ENCODE assay signal across 9 mouse cellular contexts in genomic region chr8:119635378-119635777, GRCm38 (mm10). TPM values are rescaled to one million over a fixed set of nuclear protein-coding genes. Genes with fewer than 3 reads are reported as not detected.
DNase-seq lines count a peak whose midpoint lies in the region; ATAC-seq and TF ChIP-seq lines count a peak whose summit lies in the region.
"Had no signal": no experiment of that assay in that cellular context is flagged by ENCODE, and none has a peak within 500 bp of the region (broad histone marks: within the 10 kb centered on the region; RNA-seq: fewer than 3 reads in every experiment).

Gene Kcng4, minus strand, starts transcription at chr8:119635680.

- DNase-seq in layer of hippocampus, adult 2 months (ENCODE audit: low spot score in 2 of 2) = no peak
- DNase-seq in layer of hippocampus, adult 18-20 months (ENCODE audit: low spot score in 2 of 2) = no peak
- peak; percentile 35 for DNase-seq in embryonic facial prominence, embryonic 14.5 days (ENCODE audit: low spot score)
- DNase-seq in right cerebral cortex, adult 2 months (ENCODE audit: low spot score in 2 of 2) = no peak
- DNase-seq in urinary bladder, postnatal 25 days (ENCODE audit: low spot score) = no peak

- H3K27me3 ChIP-seq in embryonic facial prominence, embryonic 14.5 days (replicated peaks; ENCODE audit: control insufficient read depth, insufficient read depth, low read length) = peaks cover 11% of the 10 kb centered on the region; the same call in 1 of the 2 replicates
- H3K27me3 ChIP-seq in limb, embryonic 15.5 days = peaks cover 18% of the 10 kb centered on the region

- H3K9me3 ChIP-seq in embryonic facial prominence, embryonic 14.5 days (ENCODE audit: control insufficient read depth, low read length) = no peaks in the 10 kb centered on the region
- H3K9me3 ChIP-seq in limb, embryonic 15.5 days = no peaks in the 10 kb centered on the region
- H3K9me3 ChIP-seq: forebrain, embryonic 15.5 days had no signal

- 0 out of 2 replicates have a peak within 1 kb of the TSS, but pooled peaks have one; percentile 5 for H3K27ac ChIP-seq in layer of hippocampus, adult 2 months
- no peak within 1 kb of the TSS; the same call in 1 of the 2 replicates for H3K27ac ChIP-seq in embryonic facial prominence, embryonic 14.5 days (replicated peaks; ENCODE audit: low read depth, low read length)
- peak within 1 kb of the TSS; percentile 59; the same call in 1 of the 2 replicates for H3K27ac ChIP-seq in limb, embryonic 15.5 days
- H3K27ac ChIP-seq: forebrain, embryonic 15.5 days; macrophage had no signal

- no peak for TF ChIP-seq CTCF in layer of hippocampus, adult 2 months (conservative IDR thresholded peaks at IDR 0.05)

- H3K36me3 ChIP-seq in embryonic facial prominence, embryonic 14.5 days (ENCODE audit: control insufficient read depth, insufficient read depth, low read length) = no peaks in the 10 kb centered on the region
- no peaks in the 10 kb centered on the region for H3K36me3 ChIP-seq in limb, embryonic 15.5 days
- H3K36me3 ChIP-seq: forebrain, embryonic 15.5 days had no signal

- WGBS in embryonic facial prominence, embryonic 14.5 days = 24% methylated on average over 6 of the region's 6 CpGs
- WGBS in limb, embryonic 15.5 days = 46% methylated on average over 6 of the region's 6 CpGs

- ATAC-seq in embryonic facial prominence, embryonic 14.5 days (ENCODE audit: low read depth) = 0 out of 2 replicates have a peak, but pooled peaks have one; percentile 41
- ATAC-seq in granulocyte monocyte progenitor cell, adult 5-6 weeks (replicated peaks; ENCODE audit: poor library complexity, severe bottlenecking) = peak; percentile 33; the same call in 1 of the 2 replicates
- ATAC-seq in limb, embryonic 15.5 days (ENCODE audit: insufficient number of reproducible peaks, low FRiP score, low TSS enrichment, low read depth) = no peak
- ATAC-seq: forebrain, embryonic 15.5 days had no signal

- no peak within 1 kb of the TSS; the same call in 1 of the 2 replicates for H3K4me2 ChIP-seq in embryonic facial prominence, embryonic 14.5 days (ENCODE audit: low read depth, low read length)
- no peak within 1 kb of the TSS for H3K4me2 ChIP-seq in limb, embryonic 15.5 days
- H3K4me2 ChIP-seq: forebrain, embryonic 15.5 days had no signal

- peaks cover 7% of the 10 kb centered on the region; the same call in 1 of the 2 replicates for H3K4me1 ChIP-seq in embryonic facial prominence, embryonic 14.5 days (ENCODE audit: control insufficient read depth, insufficient read depth, low read length)
- H3K4me1 ChIP-seq in limb, embryonic 15.5 days = peaks cover 16% of the 10 kb centered on the region

- no peak within 1 kb of the TSS for H3K4me3 ChIP-seq in layer of hippocampus, adult 2 months
- H3K4me3 ChIP-seq in embryonic facial prominence, embryonic 14.5 days (ENCODE audit: low read depth, low read length) = no peak within 1 kb of the TSS
- no peak within 1 kb of the TSS for H3K4me3 ChIP-seq in limb, embryonic 15.5 days
- H3K4me3 ChIP-seq: forebrain, embryonic 15.5 days had no signal

- no peak within 1 kb of the TSS for H3K9ac ChIP-seq in embryonic facial prominence, embryonic 14.5 days (ENCODE audit: low read depth, low read length)
- no peak within 1 kb of the TSS for H3K9ac ChIP-seq in limb, embryonic 15.5 days
- H3K9ac ChIP-seq: forebrain, embryonic 15.5 days had no signal

RNA-seq across cellular contexts. Expression of gene Kcng4, which starts in this region (rescaled TPM):
- total RNA-seq in layer of hippocampus, adult 2 months (2021) = 1 to 10 TPM; 2.6 to 3.1 TPM
- 1 to 10 TPM; 3.1 to 3.2 TPM for total RNA-seq in layer of hippocampus, adult 18-20 months (2021)
- 0.28 and 0.48 TPM in 2 replicates for polyA plus RNA-seq in embryonic facial prominence, embryonic 14.5 days (2014; fragmentation: Nextera tagmentation; extraction: Ambion mirVana)
- total RNA-seq in granulocyte monocyte progenitor cell, adult 5-6 weeks (2014; fragmentation: Nextera tagmentation) = not detected in 2 replicates
- not detected in 2 replicates for total RNA-seq in granulocyte monocyte progenitor cell, adult 5-6 weeks (2017)
- polyA plus RNA-seq in limb, embryonic 15.5 days (2015; fragmentation: Nextera tagmentation; extraction: Ambion mirVana) = 0.19 and 0.27 TPM in 2 replicates
- polyA plus RNA-seq: macrophage had no signal

Comparison
In these comparisons a context has a peak if more than half of its experiments do, and no peak if none do; other contexts are left out.
1. Peak in DNase-seq and ATAC-seq in embryonic facial prominence, embryonic 14.5 days; RNA of the gene not detected or under 1 TPM.
2. Peak in ATAC-seq in granulocyte monocyte progenitor cell, adult 5-6 weeks; RNA of the gene not detected or under 1 TPM.